Mouse (Mus musculus): ENCODE results near the gene 9930022D16Rik.

Gene 9930022D16Rik

GRCm38 (mm10) chr11:109445438-109446035 lies 31.8 kb downstream of the 9930022D16Rik start:
- DNase-seq (ENCODE audit: low read depth, low spot score), result peak; percentile 57

- DNase-seq (ENCODE audit: low read depth, low spot score), result no peak
Measured at GRCm38 (mm10) chr11:109451169-109451568, 37.5 kb downstream of the 9930022D16Rik start.

GRCm38 (mm10) chr11:109456261-109456660 lies 42.5 kb downstream of the 9930022D16Rik start:
- DNase-seq (ENCODE audit: low read depth, low spot score), result no peak

GRCm38 (mm10) chr11:109458165-109458564 lies 44.4 kb downstream of the 9930022D16Rik start:
- DNase-seq (ENCODE audit: low read depth, low spot score), result no peak

GRCm38 (mm10) chr11:109460586-109460985 lies 46.9 kb downstream of the 9930022D16Rik start:
- DNase-seq (ENCODE audit: low read depth, low spot score), result no peak

- DNase-seq (ENCODE audit: low read depth, low spot score), result no peak
Measured at GRCm38 (mm10) chr11:109465068-109465467, 51.4 kb downstream of the 9930022D16Rik start.

GRCm38 (mm10) chr11:109466987-109467386 lies 53.3 kb downstream of the 9930022D16Rik start:
- DNase-seq (ENCODE audit: low read depth, low spot score), result no peak

- no peak for DNase-seq (ENCODE audit: low read depth, low spot score)
Measured at GRCm38 (mm10) chr11:109468133-109468532, 54.4 kb downstream of the 9930022D16Rik start.
